Mouse (Mus musculus) megakaryocyte, embryonic 14.5 days (primary cell): Measurements from ENCODE around the gene Rnf144b. TPM values are rescaled to one million over a fixed set of nuclear protein-coding genes. Genes with fewer than 3 reads are reported as not detected.

ENCODE experiments used
- H3K27me3 ChIP-seq: replicated peaks from 2 replicates; pipeline ENCODE3; 2012; ENCODE audit warnings: inconsistent platforms
- H3K36me3 ChIP-seq: replicated peaks from 2 replicates; pipeline ENCODE3; 2012; ENCODE audit warnings: low read length, inconsistent platforms, mixed read lengths
- H3K4me1 ChIP-seq: 2 replicates; pipeline ENCODE4 v1.6.1; 2012; ENCODE audit warnings: inconsistent platforms
- H3K4me3 ChIP-seq: replicated peaks from 2 replicates; pipeline ENCODE3; 2012; ENCODE audit warnings: moderate library complexity, mild to moderate bottlenecking, inconsistent platforms
- H3K9me3 ChIP-seq: 2 replicates; pipeline ENCODE4 v1.6.1; 2012; ENCODE audit warnings: inconsistent platforms
- FLI1 ChIP-seq: IDR thresholded peaks from 2 replicates; pipeline ENCODE4 v1.6.1; 2012; ENCODE audit warnings: low read length, inconsistent platforms, mixed read lengths
- GATA1 ChIP-seq: IDR thresholded peaks from 3 replicates; pipeline ENCODE4 v1.6.1; 2012; ENCODE audit warnings: mixed read lengths, low read length, inconsistent platforms, borderline replicate concordance
- polyA plus RNA-seq: library from polyadenylated mRNA; stranded (reverse); fragments of >175 nt; gene quantifications from 2 replicates; pipeline ENCODE4 v1.2.3, GENCODE M21; 2012; ENCODE audit warnings: low replicate concordance; ENCODE audit not compliant: insufficient read depth

Rnf144b gene
- polyA plus RNA-seq, 1 experiment = 0.29 TPM

DNA sequence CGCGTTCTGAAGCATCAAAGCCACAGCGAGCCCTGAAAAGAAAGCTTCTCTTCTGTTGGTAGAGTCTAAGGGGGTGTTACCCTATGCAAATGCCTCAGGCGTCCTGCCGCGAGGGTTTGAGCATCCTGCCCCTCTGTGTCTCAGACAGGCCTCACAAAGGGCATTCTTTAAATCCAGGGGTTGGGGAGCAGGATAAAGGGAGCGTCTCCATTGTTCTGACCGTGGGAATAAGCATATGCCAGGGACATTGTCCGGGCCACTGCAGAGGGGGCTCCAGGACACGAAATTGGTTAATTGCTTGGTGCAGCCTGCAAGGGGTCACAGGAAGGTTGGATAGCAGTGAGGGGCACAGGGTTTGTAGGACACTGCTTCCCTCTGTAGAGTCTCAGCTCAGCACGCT lies 151.0 kb downstream of the Rnf144b start:
- Histone ChIP-seq H3K4me1 (peaks cover 11% of the 10 kb centered on the region), H3K27me3 (peaks cover 9% of the 10 kb centered on the region), H3K9me3 (peaks cover 4% of the 10 kb centered on the region), H3K36me3 (no peaks in the 10 kb centered on the region), H3K4me3 (peak overlapping the region; percentile 62)
- TF ChIP-seq GATA1 (no peak), FLI1 (no peak)

GRCm38 (mm10) chr13:47274139-47274538 lies 151.7 kb downstream of the Rnf144b start:
- TF ChIP-seq GATA1 = no peak
- TF ChIP-seq FLI1 = no peak
- H3K27me3 ChIP-seq = peaks cover 9% of the 10 kb centered on the region
- no peaks in the 10 kb centered on the region for H3K36me3 ChIP-seq
- peaks cover 4% of the 10 kb centered on the region for H3K9me3 ChIP-seq
- peaks cover 11% of the 10 kb centered on the region for H3K4me1 ChIP-seq
- H3K4me3 ChIP-seq = no peak overlapping the region

GRCm38 (mm10) chr13:47277000-47277823 lies 154.8 kb downstream of the Rnf144b start:
- TF ChIP-seq GATA1 = no peak
- TF ChIP-seq FLI1 = no peak
- Histone ChIP-seq H3K4me3 (no peak overlapping the region), H3K27me3 (peaks cover 5% of the 10 kb centered on the region), H3K4me1 (peaks cover 11% of the 10 kb centered on the region), H3K9me3 (peaks cover 9% of the 10 kb centered on the region), H3K36me3 (no peaks in the 10 kb centered on the region)

DNA sequence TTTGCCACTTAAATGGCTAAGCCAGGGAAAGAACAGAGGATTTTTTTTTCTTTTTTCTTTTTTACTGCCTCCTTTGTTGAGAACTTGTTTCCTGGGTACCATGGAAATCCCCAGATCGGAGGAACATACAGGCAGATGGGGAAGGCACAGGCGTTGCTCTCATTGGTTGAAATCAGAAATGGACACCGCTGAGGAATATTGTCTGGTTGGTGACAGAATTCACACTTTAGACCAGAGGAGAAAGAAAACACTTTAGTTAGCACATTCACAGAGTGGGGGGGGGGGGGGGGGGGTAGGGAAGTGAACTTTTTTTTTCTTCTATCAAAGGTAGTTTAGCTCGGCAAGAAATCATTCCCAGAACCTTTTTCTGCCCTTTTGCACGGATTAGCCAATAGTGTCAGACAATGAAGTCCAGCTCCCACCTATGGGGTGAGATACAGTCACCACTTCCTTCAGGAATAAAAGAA lies 155.4 kb downstream of the Rnf144b start:
- Histone ChIP-seq H3K9me3 (peaks cover 14% of the 10 kb centered on the region), H3K36me3 (no peaks in the 10 kb centered on the region), H3K4me3 (no peak overlapping the region), H3K27me3 (peaks cover 5% of the 10 kb centered on the region), H3K4me1 (peaks cover 8% of the 10 kb centered on the region)
- TF ChIP-seq GATA1 (no peak), FLI1 (no peak)

DNA sequence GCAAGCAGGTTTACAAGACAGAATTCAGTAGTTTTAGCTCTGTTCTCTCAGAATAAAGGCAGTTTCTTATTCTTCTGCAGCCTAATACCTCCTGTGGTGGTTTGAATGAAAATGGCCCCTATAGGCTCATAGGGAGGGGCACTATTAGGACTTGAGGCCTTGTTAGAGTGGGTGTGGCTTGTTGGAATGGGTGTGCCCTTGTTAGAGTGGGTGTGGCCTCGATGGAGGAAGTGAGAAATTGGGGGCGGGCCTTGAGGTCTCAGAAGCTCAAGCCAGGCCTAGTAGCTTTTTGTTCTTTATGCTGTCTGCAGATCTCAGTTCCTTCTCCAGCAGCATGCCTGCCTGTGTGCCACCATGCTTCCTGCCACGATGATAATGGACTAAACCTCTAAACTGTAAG lies 159.8 kb downstream of the Rnf144b start:
- H3K36me3 ChIP-seq = no peaks in the 10 kb centered on the region
- no peak overlapping the region for H3K4me3 ChIP-seq
- peaks cover 30% of the 10 kb centered on the region for H3K9me3 ChIP-seq
- no peaks in the 10 kb centered on the region for H3K4me1 ChIP-seq
- TF ChIP-seq FLI1 (no peak), GATA1 (no peak)
- H3K27me3 ChIP-seq = peaks cover 13% of the 10 kb centered on the region

DNA sequence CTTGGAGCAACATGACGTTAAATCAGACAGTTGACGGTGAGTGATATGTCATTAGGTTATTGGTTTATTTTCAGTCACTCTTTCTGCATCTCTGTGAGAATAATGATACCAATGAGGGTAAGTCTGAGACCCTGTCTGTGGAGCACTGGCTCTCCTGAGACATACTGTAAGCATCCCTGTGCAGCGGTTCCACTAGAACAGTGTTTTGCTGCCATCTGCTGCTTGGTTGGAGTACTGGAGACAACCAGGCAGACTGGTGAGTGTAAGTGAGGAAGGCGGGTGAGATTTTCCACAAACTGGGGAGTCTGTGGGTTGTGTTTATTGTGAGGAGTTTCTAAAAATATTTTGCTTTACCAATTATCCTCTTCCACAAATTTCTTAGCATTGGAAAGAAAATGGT lies 166.0 kb downstream of the Rnf144b start:
- Histone ChIP-seq H3K36me3 (no peaks in the 10 kb centered on the region), H3K27me3 (peaks cover 30% of the 10 kb centered on the region), H3K4me1 (peaks cover 5% of the 10 kb centered on the region; the same call in 1 of the 2 replicates), H3K4me3 (no peak overlapping the region), H3K9me3 (peaks cover 10% of the 10 kb centered on the region; the same call in 1 of the 2 replicates)
- no peak for TF ChIP-seq GATA1
- no peak for TF ChIP-seq FLI1

- H3K9me3 ChIP-seq = no peaks in the 10 kb centered on the region
- H3K36me3 ChIP-seq = no peaks in the 10 kb centered on the region
- no peak for TF ChIP-seq GATA1
- no peak for TF ChIP-seq FLI1
- H3K4me3 ChIP-seq = no peak overlapping the region
- peaks cover 9% of the 10 kb centered on the region for H3K27me3 ChIP-seq
- no peaks in the 10 kb centered on the region for H3K4me1 ChIP-seq
These were observed 174.0 kb downstream of the Rnf144b start for GRCm38 (mm10) chr13:47296465-47296864.

Other genes with a start within 250 kb of the Rnf144b start
- 0.78 and 4.7 TPM in 2 replicates for gene Kif13a, start 192.8 kb upstream of the Rnf144b start, polyA plus RNA-seq
- gene Nhlrc1, start 107.8 kb upstream of the Rnf144b start, polyA plus RNA-seq = 0.87 TPM in 1 of 2 replicates, not detected in the other
- gene Kdm1b, start 79.2 kb upstream of the Rnf144b start, polyA plus RNA-seq = 0.45 and 1.2 TPM in 2 replicates
- not detected in 2 replicates for gene Tpmt, start 77.9 kb upstream of the Rnf144b start, polyA plus RNA-seq
- gene Dek, start 16.5 kb upstream of the Rnf144b start, polyA plus RNA-seq = 96.3 and 275 TPM in 2 replicates